ENCODE assay signal across 23 mouse cellular contexts in the genomic region with DNA sequence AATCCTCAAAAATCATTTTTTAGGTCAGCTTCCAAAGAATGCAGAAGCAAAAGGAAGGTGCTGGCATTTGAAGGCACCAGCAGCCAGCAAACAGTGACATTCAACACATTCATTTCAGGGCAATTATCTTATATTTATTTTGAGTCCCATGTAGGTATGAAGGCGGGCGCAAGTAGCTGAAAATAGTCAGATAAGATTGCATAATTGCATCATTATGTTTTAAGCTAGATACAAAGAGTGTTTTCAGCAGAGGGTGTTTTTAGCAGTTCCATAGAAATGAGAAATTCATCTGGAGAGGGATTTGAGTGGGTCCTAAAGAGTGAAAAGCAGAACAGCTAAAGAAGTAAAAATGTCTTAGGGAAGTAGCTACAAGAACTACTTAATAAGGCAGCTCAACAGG.
"Had no signal": no experiment of that assay in that cellular context is flagged by ENCODE, and none has a peak within 500 bp of the region (broad histone marks: within the 10 kb centered on the region; RNA-seq: fewer than 3 reads in every experiment).

No protein-coding gene starts in this region.

- DNase-seq: forebrain, postnatal 0 days; gastrocnemius, postnatal 14 days; gastrocnemius, postnatal 36 days; heart, adult 2 months; heart, postnatal 14 days; heart, postnatal 36 days; kidney, adult 11 months; kidney, adult 2 months; kidney, adult 9 months; kidney, postnatal 25 days; kidney, postnatal 4 days; liver; liver, embryonic 13.5 days had no signal

- H3K27ac ChIP-seq: heart, adult 2 months; heart, embryonic 13.5 days; heart, embryonic 15.5 days; hindbrain, embryonic 13.5 days; hindbrain, embryonic 15.5 days; hindbrain, postnatal 0 days; kidney, embryonic 15.5 days; kidney, postnatal 0 days; limb, embryonic 10.5 days; limb, embryonic 12.5 days; liver, embryonic 13.5 days; liver, embryonic 15.5 days had no signal

- H3K4me3 ChIP-seq: heart, adult 2 months; heart, embryonic 13.5 days; heart, embryonic 15.5 days; hindbrain, embryonic 13.5 days; hindbrain, embryonic 15.5 days; kidney, embryonic 15.5 days; limb, embryonic 10.5 days; limb, embryonic 12.5 days; liver, embryonic 13.5 days; liver, embryonic 15.5 days had no signal
